Mouse (Mus musculus) brain, adult 2 months (tissue): ENCODE measurements around the gene Grn.

Source experiments
- DNase-seq: peaks from one replicate; pipeline ENCODE4 v3.0.0; 2011; ENCODE audit warnings: low read depth, low spot score

Gene Grn

GRCm38 (mm10) chr11:102475027-102475426 is 44.9 kb downstream of the Grn start:
- DNase-seq: no peak

GRCm38 (mm10) chr11:102478671-102479070 is 48.6 kb downstream of the Grn start:
- no peak for DNase-seq

DNA sequence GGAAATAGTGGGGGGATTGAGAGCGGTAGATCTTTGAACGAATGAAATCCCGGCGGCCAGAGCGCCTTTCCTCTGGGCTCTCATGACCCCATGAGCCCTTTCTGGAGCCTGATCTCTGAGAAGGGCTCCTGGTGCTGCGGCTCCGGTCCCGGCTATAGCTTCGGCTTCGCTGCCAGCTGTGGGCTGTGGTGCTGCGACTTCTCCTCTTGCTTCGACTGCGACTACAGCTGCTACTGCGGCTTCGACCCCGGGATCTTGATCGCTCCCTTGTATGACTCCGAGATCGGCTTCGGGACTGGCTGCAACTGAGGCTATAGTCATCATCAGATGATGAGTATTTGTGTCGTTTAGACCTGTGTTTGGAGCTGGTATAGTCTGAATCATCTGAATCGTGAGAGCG is 49.5 kb downstream of the Grn start:
- DNase-seq: no peak

- DNase-seq: no peak
These were observed 50.0 kb downstream of the Grn start for GRCm38 (mm10) chr11:102480111-102480510.

DNA sequence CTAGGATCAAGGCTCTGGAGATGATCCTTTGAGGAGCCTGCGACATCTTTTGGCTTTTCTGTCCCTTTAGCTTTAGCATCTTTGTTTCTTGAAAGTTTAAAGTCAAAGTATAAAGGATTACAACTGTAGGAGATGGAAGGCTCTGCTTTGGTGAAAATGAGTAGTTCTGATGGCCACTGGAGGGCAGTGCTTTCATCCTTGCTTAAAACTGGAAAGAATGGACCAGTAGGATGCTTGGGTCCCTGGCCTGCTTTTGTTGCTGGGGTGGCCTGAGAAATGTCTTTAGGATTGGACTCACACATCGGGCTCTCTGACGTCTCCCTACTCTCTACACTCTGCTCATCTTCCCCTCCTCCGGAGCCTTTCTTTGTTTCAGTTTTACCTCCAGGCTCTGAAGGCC is 50.8 kb downstream of the Grn start:
- peak; percentile 43 for DNase-seq

GRCm38 (mm10) chr11:102481779-102482178 is 51.7 kb downstream of the Grn start:
- DNase-seq: peak; percentile 42
